Mouse (Mus musculus): Measurements from ENCODE around the gene Extl1.

DNA sequence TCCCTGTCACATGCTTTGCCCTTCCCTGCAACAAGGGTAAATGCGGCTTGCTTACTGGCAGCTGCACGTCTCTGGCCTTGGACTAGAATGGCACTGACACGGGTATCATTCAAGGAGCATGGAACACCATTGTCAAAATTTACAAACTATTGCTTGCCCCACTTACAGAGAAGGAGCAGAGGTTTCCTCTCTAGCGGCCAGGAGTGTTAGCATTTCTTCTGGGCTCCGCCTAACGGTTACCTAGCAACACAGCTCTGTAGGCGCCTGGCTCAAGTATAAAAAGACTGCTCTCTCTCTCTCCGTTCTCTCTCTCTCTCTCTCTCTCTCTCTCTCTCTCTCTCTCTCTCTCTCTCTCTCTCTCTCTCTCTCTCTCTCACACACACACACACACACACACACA, 8.9 kb upstream of the Extl1 start:
- no peak for TF ChIP-seq FLI1 (IDR thresholded peaks at IDR 0.05; ENCODE audit: low read length)
- no peak for TF ChIP-seq GATA1 (IDR thresholded peaks at IDR 0.05; ENCODE audit: borderline replicate concordance, low read length)

All from megakaryocyte, embryonic 14.5 days (primary cell).